Mouse (Mus musculus) heart, postnatal 0 days (tissue): ENCODE measurements around the gene Cfl2. TPM values are rescaled to one million over a fixed set of nuclear protein-coding genes. Genes with fewer than 3 reads are reported as not detected.
"Not testable (repeated sequence)": the region's sequence is repeated elsewhere in the genome, so short reads cannot be mapped to it uniquely, and the experiment has no call there.

Experiments
- ATAC-seq: fragments of 200-750 bp; cut with Nextera tagmentation; 2 replicates; pipeline ENCODE4 v1.8.0; 2017; ENCODE audit warnings: low read depth, moderate number of reproducible peaks, moderate library complexity; ENCODE audit not compliant: insufficient read depth
- DNase-seq: peaks from one replicate; pipeline ENCODE4 v3.0.0-alpha.2; 2016; ENCODE audit warnings: low spot score
- H3K27ac ChIP-seq: fragments of 300-500 bp; sonication (generic); 2 replicates; pipeline ENCODE4 v1.5.1; 2014; ENCODE audit warnings: low read depth, mild to moderate bottlenecking
- H3K27me3 ChIP-seq: fragments of 300-500 bp; sonication (generic); 2 replicates; pipeline ENCODE4 v1.6.1; 2014; ENCODE audit warnings: low read length, mixed read lengths; ENCODE audit not compliant: control insufficient read depth, insufficient read depth
- H3K36me3 ChIP-seq: fragments of 300-500 bp; sonication (generic); replicated peaks from 2 replicates; pipeline ENCODE4 v1.6.1; 2014; ENCODE audit warnings: low read length, mixed read lengths; ENCODE audit not compliant: control insufficient read depth, insufficient read depth
- H3K4me1 ChIP-seq: fragments of 300-500 bp; sonication (generic); 2 replicates; pipeline ENCODE4 v1.6.1; 2014; ENCODE audit warnings: antibody characterized with exemption; ENCODE audit not compliant: control insufficient read depth, insufficient read depth
- H3K4me2 ChIP-seq: fragments of 300-500 bp; sonication (generic); 2 replicates; pipeline ENCODE4 v1.6.1; 2014; ENCODE audit warnings: low read depth, mild to moderate bottlenecking, low read length, moderate library complexity
- H3K4me3 ChIP-seq: fragments of 300-500 bp; sonication (generic); 2 replicates; pipeline ENCODE4 v1.5.1; 2014; ENCODE audit warnings: low read depth, low read length
- H3K9ac ChIP-seq: fragments of 300-500 bp; sonication (generic); replicated peaks from 2 replicates; pipeline ENCODE4 v1.6.1; 2014; ENCODE audit warnings: low read depth, low read length, mixed read lengths
- H3K9me3 ChIP-seq: fragments of 300-500 bp; sonication (generic); replicated peaks from 2 replicates; pipeline ENCODE4 v1.6.1; 2016; ENCODE audit warnings: low read length; ENCODE audit not compliant: control insufficient read depth
- CTCF ChIP-seq: IDR thresholded peaks from 2 replicates; pipeline ENCODE4 v1.5.1; 2016; ENCODE audit warnings: antibody characterized with exemption, control low read depth, low read depth
- EP300 ChIP-seq: IDR thresholded peaks from 2 replicates; pipeline ENCODE4 v1.6.1; 2016; ENCODE audit warnings: antibody characterized with exemption, low read depth
- WGBS: fragments of 180-500 bp; shearing (Covaris S2); extraction: QIAGEN DNeasy Blood & Tissue Kit; methylation state at CpG from one replicate; pipeline ENCODE4 v1.1.7; 2014; 5-methylcytosine and 5-hydroxymethylcytosine counted together
- polyA plus RNA-seq: library from polyadenylated mRNA; unstranded; fragments of >200 nt; fragmentation: Nextera tagmentation; extraction: Ambion mirVana; gene quantifications from 2 replicates; pipeline ENCODE4 v1.2.1, GENCODE M21; 2015
- total RNA-seq: library from RNA; depleted of rRNA; stranded (reverse); fragments of >200 nt; gene quantifications from 2 replicates; pipeline ENCODE4 v1.2.3, GENCODE M21; 2014; ENCODE audit warnings: low replicate concordance

The Cfl2 gene
- total and polyA plus RNA-seq, 2 experiments from 2014 or later: 487 to 555 TPM

- no peaks in the 10 kb centered on the region for H3K36me3 ChIP-seq
- H3K9ac ChIP-seq: no peak overlapping the region
- 40% methylated on average over 18 of the region's 18 CpGs for WGBS
- peak overlapping the region; percentile 51 for H3K4me2 ChIP-seq
- H3K27ac ChIP-seq: peak overlapping the region; percentile 91
- ATAC-seq (0 out of 2 replicates have a peak, but pooled peaks have one; percentile 15), DNase-seq (no peak)
- no peak overlapping the region for H3K4me3 ChIP-seq
- TF ChIP-seq EP300 (no peak), CTCF (no peak)
- H3K27me3 ChIP-seq: no peaks in the 10 kb centered on the region
- H3K4me1 ChIP-seq: peaks cover 10% of the 10 kb centered on the region; the same call in 1 of the 2 replicates
- H3K9me3 ChIP-seq: no peaks in the 10 kb centered on the region
These were observed 26.8 kb downstream of the Cfl2 start for GRCm38 (mm10) chr12:54835608-54836570.

- Histone ChIP-seq H3K9ac (no peak overlapping the region), H3K4me2 (peak overlapping the region; percentile 51), H3K9me3 (no peaks in the 10 kb centered on the region), H3K27ac (peak overlapping the region; percentile 91), H3K4me3 (peak overlapping the region; percentile 32), H3K4me1 (peaks cover 10% of the 10 kb centered on the region; the same call in 1 of the 2 replicates), H3K36me3 (no peaks in the 10 kb centered on the region), H3K27me3 (no peaks in the 10 kb centered on the region)
- TF ChIP-seq EP300 (no peak), CTCF (no peak)
- ATAC-seq (peak; percentile 92), DNase-seq (peak; percentile 89)
- 2% methylated on average over 11 of the region's 11 CpGs for WGBS
These were observed 27.7 kb downstream of the Cfl2 start for GRCm38 (mm10) chr12:54834925-54835447.

- Histone ChIP-seq H3K4me1 (peaks cover 10% of the 10 kb centered on the region; the same call in 1 of the 2 replicates), H3K4me2 (peak overlapping the region; percentile 15; the same call in 1 of the 2 replicates), H3K36me3 (no peaks in the 10 kb centered on the region), H3K9ac (no peak overlapping the region), H3K27me3 (no peaks in the 10 kb centered on the region), H3K4me3 (no peak overlapping the region), H3K27ac (peak overlapping the region; percentile 81), H3K9me3 (no peaks in the 10 kb centered on the region)
- no peak for TF ChIP-seq EP300
- DNase-seq: no peak
- ATAC-seq: no peak
- WGBS: 26% methylated on average over 9 of the region's 9 CpGs
These were observed 28.7 kb downstream of the Cfl2 start for GRCm38 (mm10) chr12:54833856-54834399.

GRCm38 (mm10) chr12:54831927-54832326 is 30.8 kb downstream of the Cfl2 start:
- WGBS: 57% methylated on average over 1 of the region's 1 CpGs

GRCm38 (mm10) chr12:54830574-54830973 is 32.1 kb downstream of the Cfl2 start:
- Histone ChIP-seq H3K9ac (no peak overlapping the region), H3K4me2 (no peak overlapping the region), H3K27ac (no peak overlapping the region), H3K9me3 (no peaks in the 10 kb centered on the region), H3K4me1 (peaks cover 10% of the 10 kb centered on the region; the same call in 1 of the 2 replicates), H3K4me3 (no peak overlapping the region), H3K36me3 (no peaks in the 10 kb centered on the region), H3K27me3 (no peaks in the 10 kb centered on the region)
- DNase-seq: peak; percentile 79
- WGBS: 4% methylated on average over 6 of the region's 6 CpGs
- peak; percentile 93 for TF ChIP-seq CTCF
- TF ChIP-seq EP300: no peak
- peak; percentile 45; the same call in 1 of the 2 replicates for ATAC-seq

More at GRCm38 (mm10) chr12:54831927-54832326, 30.8 kb downstream of the Cfl2 start:
- H3K4me2 ChIP-seq, H3K4me1 ChIP-seq, H3K9me3 ChIP-seq, H3K36me3 ChIP-seq, H3K9ac ChIP-seq, H3K27ac ChIP-seq, H3K4me3 ChIP-seq, DNase-seq, H3K27me3 ChIP-seq, ATAC-seq: not testable (repeated sequence)
